Mouse (Mus musculus) thymus, postnatal 4 days (tissue): Measurements from ENCODE around the gene Gm12216.
A peak's percentile ranks its signal among the peaks of the same experiment; 100 is the strongest.
"Not testable (repeated sequence)": the region's sequence is repeated elsewhere in the genome, so short reads cannot be mapped to it uniquely, and the experiment has no call there.

Experiments
- DNase-seq: peaks from one replicate; pipeline ENCODE4 v3.0.0; 2021

Gene Gm12216

GRCm38 (mm10) chr11:53858761-53859580, at the start of gene Gm12216:
Gene Gm12216, minus strand, starts transcription at chr11:53859256.
- DNase-seq: peak; percentile 66

- no peak for DNase-seq
Measured at GRCm38 (mm10) chr11:53908686-53909085, 49.6 kb upstream of the Gm12216 start.

- DNase-seq: no peak
Measured at GRCm38 (mm10) chr11:53904534-53904925, 45.5 kb upstream of the Gm12216 start.

- no peak for DNase-seq
Measured at GRCm38 (mm10) chr11:53903781-53904533, 44.9 kb upstream of the Gm12216 start.

GRCm38 (mm10) chr11:53902741-53903140, 43.7 kb upstream of the Gm12216 start:
- DNase-seq: no peak

- DNase-seq: no peak
Measured at GRCm38 (mm10) chr11:53900991-53901390, 41.9 kb upstream of the Gm12216 start.

- DNase-seq: no peak
Measured at GRCm38 (mm10) chr11:53899981-53900380, 40.9 kb upstream of the Gm12216 start.

GRCm38 (mm10) chr11:53899004-53899403, 39.9 kb upstream of the Gm12216 start:
- no peak for DNase-seq

GRCm38 (mm10) chr11:53896935-53897334, 37.9 kb upstream of the Gm12216 start:
- DNase-seq: no peak

- DNase-seq: no peak
Measured at GRCm38 (mm10) chr11:53893451-53893850, 34.4 kb upstream of the Gm12216 start.

- DNase-seq: peak; percentile 57
Measured at GRCm38 (mm10) chr11:53892716-53893416, 33.8 kb upstream of the Gm12216 start.

- peak; percentile 99 for DNase-seq
Measured at GRCm38 (mm10) chr11:53891505-53892451, 32.7 kb upstream of the Gm12216 start, which contains the start of gene Slc22a5. Gene Slc22a5, minus strand, starts transcription at chr11:53891660.

- no peak for DNase-seq
Measured at GRCm38 (mm10) chr11:53890906-53891504, 31.9 kb upstream of the Gm12216 start.

GRCm38 (mm10) chr11:53890225-53890624, 31.2 kb upstream of the Gm12216 start:
- DNase-seq: no peak

- no peak for DNase-seq
Measured at GRCm38 (mm10) chr11:53889091-53889645, 30.1 kb upstream of the Gm12216 start.

GRCm38 (mm10) chr11:53888242-53888641, 29.2 kb upstream of the Gm12216 start:
- DNase-seq: no peak

- no peak for DNase-seq
Measured at GRCm38 (mm10) chr11:53883287-53883686, 24.2 kb upstream of the Gm12216 start.

- not testable (repeated sequence) for DNase-seq
Measured at GRCm38 (mm10) chr11:53878096-53878495, 19.0 kb upstream of the Gm12216 start.

GRCm38 (mm10) chr11:53876488-53876887, 17.4 kb upstream of the Gm12216 start:
- no peak for DNase-seq

- DNase-seq: peak; percentile 61
Measured at GRCm38 (mm10) chr11:53874706-53875105, 15.7 kb upstream of the Gm12216 start.
